In genomic region chr12:79708423-79708733, GRCm38 (mm10) we compare ENCODE assay signal across 9 mouse cellular contexts.
DNase-seq lines count a peak whose midpoint lies in the region; ATAC-seq and TF ChIP-seq lines count a peak whose summit lies in the region.
"Had no signal": no experiment of that assay in that cellular context is flagged by ENCODE, and none has a peak within 500 bp of the region (broad histone marks: within the 10 kb centered on the region; RNA-seq: fewer than 3 reads in every experiment).

No protein-coding gene starts in this region.

- peaks cover 70% of the 10 kb centered on the region for H3K4me1 ChIP-seq in hindbrain, embryonic 10.5 days (replicated peaks)
- peaks cover 66% of the 10 kb centered on the region for H3K4me1 ChIP-seq in limb, embryonic 12.5 days (replicated peaks)

- H3K36me3 ChIP-seq in hindbrain, embryonic 10.5 days: no peaks in the 10 kb centered on the region
- no peaks in the 10 kb centered on the region for H3K36me3 ChIP-seq in limb, embryonic 12.5 days

- no peak for ATAC-seq in limb, embryonic 12.5 days (ENCODE audit: insufficient number of reproducible peaks, insufficient read depth, low FRiP score, low TSS enrichment, low read depth)
- ATAC-seq: liver, postnatal 0 days had no signal

- intact Hi-C loops in left cerebral cortex, postnatal 4 days (cut with DNase I): no loop called here

- H3K27me3 ChIP-seq in hindbrain, embryonic 10.5 days (ENCODE audit: insufficient read depth, poor library complexity, severe bottlenecking): peaks cover 3% of the 10 kb centered on the region; the same call in 1 of the 2 replicates
- H3K27me3 ChIP-seq in limb, embryonic 12.5 days: no peaks in the 10 kb centered on the region

- WGBS in hindbrain, embryonic 10.5 days: 85% methylated on average over 5 of the region's 5 CpGs
- WGBS in limb, embryonic 12.5 days: 64% methylated on average over 5 of the region's 5 CpGs

- no peak overlapping the region for H3K4me2 ChIP-seq in limb, embryonic 12.5 days

- no peak for TF ChIP-seq CTCF in layer of hippocampus, adult 2 months (conservative IDR thresholded peaks at IDR 0.05)

- H3K9me3 ChIP-seq in hindbrain, embryonic 10.5 days: no peaks in the 10 kb centered on the region
- H3K9me3 ChIP-seq in limb, embryonic 12.5 days: no peaks in the 10 kb centered on the region

- no peak overlapping the region for H3K9ac ChIP-seq in limb, embryonic 12.5 days (replicated peaks)
- H3K9ac ChIP-seq: liver, postnatal 0 days had no signal

- H3K4me3 ChIP-seq in hindbrain, embryonic 10.5 days: no peak overlapping the region
- H3K4me3 ChIP-seq in limb, embryonic 12.5 days (replicated peaks): no peak overlapping the region
- H3K4me3 ChIP-seq in layer of hippocampus, adult 2 months: no peak overlapping the region

- H3K27ac ChIP-seq in hindbrain, embryonic 10.5 days: peak overlapping the region; percentile 66
- peak overlapping the region; percentile 85 for H3K27ac ChIP-seq in limb, embryonic 12.5 days
- H3K27ac ChIP-seq in layer of hippocampus, adult 2 months: no peak overlapping the region

- peak; percentile 4 for DNase-seq in left cerebral cortex, postnatal 4 days
- no peak for DNase-seq in left cerebral cortex, adult 18-20 months (ENCODE audit: low spot score in 2 of 2)
- DNase-seq in hindbrain, embryonic 10.5 days (ENCODE audit: low spot score): no peak
- DNase-seq in skeletal muscle tissue, adult 2 months (ENCODE audit: low read depth, low spot score): peak; percentile 47
- DNase-seq in spleen, adult 18-20 months: no peak
- DNase-seq in layer of hippocampus, adult 18-20 months (ENCODE audit: low spot score in 2 of 2): no peak
- DNase-seq in layer of hippocampus, adult 2 months (ENCODE audit: low spot score in 2 of 2): no peak
- DNase-seq: liver, postnatal 0 days had no signal

Comparison
In these comparisons a context has a peak if more than half of its experiments do, and no peak if none do; other contexts are left out.
1. DNase-seq: peak in left cerebral cortex, postnatal 4 days (single experiment) and skeletal muscle tissue, adult 2 months (single experiment); none in left cerebral cortex, adult 18-20 months (0 of 2), hindbrain, embryonic 10.5 days (single experiment), spleen, adult 18-20 months (0 of 2), layer of hippocampus, adult 18-20 months (0 of 2) and layer of hippocampus, adult 2 months (0 of 2).